Mouse (Mus musculus) liver, adult 2 months (tissue): ENCODE measurements at regions not wholly inside any gene's neighbourhood (a gene's known extent, or its start where the extent isn't known, plus 50 kb on each side); places are given as distances from the start of the nearest gene placed in this dataset.

Source experiments
- DNase-seq: peaks from one replicate; pipeline ENCODE4 v3.0.0-alpha.2; 2011; ENCODE audit warnings: low read depth, low spot score; ENCODE audit errors: extremely low read depth
- H3K27ac ChIP-seq: fragments of 200-500 bp; replicated peaks from 2 replicates; pipeline ENCODE4 v1.5.1; 2012; ENCODE audit warnings: low read depth, mild to moderate bottlenecking, control low read depth, inconsistent platforms, low read length; ENCODE audit not compliant: insufficient read depth
- H3K27me3 ChIP-seq: fragments of 200-500 bp; 2 replicates; pipeline ENCODE4 v1.6.1; 2012; ENCODE audit warnings: mild to moderate bottlenecking, moderate library complexity, low read length, inconsistent platforms; ENCODE audit not compliant: control insufficient read depth, insufficient read depth
- H3K36me3 ChIP-seq: fragments of 200-500 bp; 2 replicates; pipeline ENCODE4 v1.6.1; 2012; ENCODE audit warnings: low read length, inconsistent platforms; ENCODE audit not compliant: control insufficient read depth, insufficient read depth
- H3K4me1 ChIP-seq: fragments of 200-500 bp; 2 replicates; pipeline ENCODE4 v1.6.1; 2011; ENCODE audit warnings: low read length; ENCODE audit not compliant: control insufficient read depth, insufficient read depth
- H3K4me3 ChIP-seq: fragments of 200-500 bp; 2 replicates; pipeline ENCODE4 v1.5.1; 2011; ENCODE audit warnings: low read depth, mild to moderate bottlenecking, control low read depth, low read length, moderate library complexity; ENCODE audit not compliant: insufficient read depth
- H3K79me2 ChIP-seq: fragments of 200-500 bp; 2 replicates; pipeline ENCODE4 v1.6.1; 2012; ENCODE audit warnings: inconsistent platforms, mild to moderate bottlenecking, low read length, moderate library complexity; ENCODE audit not compliant: control insufficient read depth, insufficient read depth
- H3K9ac ChIP-seq: fragments of 200-500 bp; 2 replicates; pipeline ENCODE4 v1.6.1; 2012; ENCODE audit warnings: low read depth, mild to moderate bottlenecking, control low read depth, inconsistent platforms, low read length
- CTCF ChIP-seq: fragments of 200-500 bp; IDR thresholded peaks from 2 replicates; pipeline ENCODE4 v1.5.1; 2011; ENCODE audit warnings: low read depth, low read length, control low read depth
- POLR2A ChIP-seq: fragments of 200-500 bp; IDR thresholded peaks from 2 replicates; pipeline ENCODE4 v1.6.1; 2011; ENCODE audit warnings: low read length, control low read depth; ENCODE audit not compliant: insufficient read depth; ENCODE audit errors: extremely low read depth
- WGBS: fragments of 180-500 bp; shearing (Covaris S2); methylation state at CpG from one replicate; pipeline ENCODE4 v1.1.7; 2018; 5-methylcytosine and 5-hydroxymethylcytosine counted together

GRCm38 (mm10) chr5:116934585-116934984 lies 181.3 kb downstream of the Suds3 start:
- Histone ChIP-seq H3K27ac (no peak overlapping the region), H3K79me2 (no peaks in the 10 kb centered on the region), H3K4me3 (no peak overlapping the region), H3K27me3 (no peaks in the 10 kb centered on the region), H3K9ac (no peak overlapping the region), H3K36me3 (no peaks in the 10 kb centered on the region), H3K4me1 (no peaks in the 10 kb centered on the region)
- TF ChIP-seq POLR2A (no peak), CTCF (no peak)
- no peak for DNase-seq
- WGBS = 56% methylated on average over 5 of the region's 5 CpGs

- 52% methylated on average over 3 of the region's 3 CpGs for WGBS
- no peaks in the 10 kb centered on the region for H3K4me1 ChIP-seq
- H3K27me3 ChIP-seq = no peaks in the 10 kb centered on the region
- H3K27ac ChIP-seq = no peak overlapping the region
- no peaks in the 10 kb centered on the region for H3K79me2 ChIP-seq
- TF ChIP-seq CTCF (no peak), POLR2A (no peak)
- H3K9ac ChIP-seq = no peak overlapping the region
- no peaks in the 10 kb centered on the region for H3K36me3 ChIP-seq
- H3K4me3 ChIP-seq = no peak overlapping the region
- DNase-seq = no peak
These were observed 181.8 kb downstream of the Suds3 start for GRCm38 (mm10) chr5:116934151-116934550.

GRCm38 (mm10) chr5:116933105-116933504 lies 182.8 kb downstream of the Suds3 start:
- H3K9ac ChIP-seq = no peak overlapping the region
- no peaks in the 10 kb centered on the region for H3K4me1 ChIP-seq
- no peak overlapping the region for H3K4me3 ChIP-seq
- DNase-seq = no peak
- H3K27ac ChIP-seq = no peak overlapping the region
- no peaks in the 10 kb centered on the region for H3K27me3 ChIP-seq
- 84% methylated on average over 5 of the region's 5 CpGs for WGBS
- H3K79me2 ChIP-seq = no peaks in the 10 kb centered on the region
- TF ChIP-seq CTCF = no peak
- TF ChIP-seq POLR2A = no peak
- no peaks in the 10 kb centered on the region for H3K36me3 ChIP-seq

GRCm38 (mm10) chr5:116923761-116924160 lies 192.2 kb downstream of the Suds3 start:
- DNase-seq = no peak

GRCm38 (mm10) chr5:116922059-116922671 lies 193.7 kb downstream of the Suds3 start:
- 86% methylated on average over 17 of the region's 17 CpGs for WGBS
- Histone ChIP-seq H3K79me2 (no peaks in the 10 kb centered on the region), H3K4me3 (no peak overlapping the region), H3K27ac (no peak overlapping the region), H3K4me1 (no peaks in the 10 kb centered on the region), H3K36me3 (no peaks in the 10 kb centered on the region), H3K27me3 (no peaks in the 10 kb centered on the region), H3K9ac (no peak overlapping the region)
- no peak for DNase-seq
- TF ChIP-seq POLR2A (no peak), CTCF (no peak)

More at GRCm38 (mm10) chr5:116923761-116924160, 192.2 kb downstream of the Suds3 start:
- TF ChIP-seq CTCF (no peak), POLR2A (no peak)
- no peak overlapping the region for H3K4me3 ChIP-seq
- H3K27me3 ChIP-seq = no peaks in the 10 kb centered on the region
- H3K79me2 ChIP-seq = no peaks in the 10 kb centered on the region
- H3K9ac ChIP-seq = no peak overlapping the region
- H3K4me1 ChIP-seq = no peaks in the 10 kb centered on the region
- H3K27ac ChIP-seq = no peak overlapping the region
- H3K36me3 ChIP-seq = no peaks in the 10 kb centered on the region
- 56% methylated on average over 4 of the region's 4 CpGs for WGBS

- TF ChIP-seq CTCF (no peak), POLR2A (no peak)
- no peaks in the 10 kb centered on the region for H3K27me3 ChIP-seq
- no peak overlapping the region for H3K4me3 ChIP-seq
- no peaks in the 10 kb centered on the region for H3K79me2 ChIP-seq
- no peaks in the 10 kb centered on the region for H3K36me3 ChIP-seq
- WGBS = 42% methylated on average over 12 of the region's 12 CpGs
- no peak for DNase-seq
- H3K27ac ChIP-seq = no peak overlapping the region
- no peak overlapping the region for H3K9ac ChIP-seq
- no peaks in the 10 kb centered on the region for H3K4me1 ChIP-seq
These were observed 201.0 kb downstream of the Suds3 start for GRCm38 (mm10) chr5:116914876-116915275.
